Comparison of ENCODE assay signal across 8 mouse cellular contexts in genomic region chr4:43493186-43493845, GRCm38 (mm10). TPM values are rescaled to one million over a fixed set of nuclear protein-coding genes. Genes with fewer than 3 reads are reported as not detected.
A peak's percentile ranks its signal among the peaks of the same experiment; 100 is the strongest.
DNase-seq lines count a peak whose midpoint lies in the region; ATAC-seq and TF ChIP-seq lines count a peak whose summit lies in the region.

No protein-coding gene starts in this region.

- peak; percentile 89 for DNase-seq in CH12.LX (ENCODE audit: extremely low read depth)
- peak; percentile 93 for DNase-seq in c-Kit-positive CD71-negative TER-119-negative erythroid progenitor cells, embryonic 14.5 days (ENCODE audit: low read depth)
- peak; percentile 96 for DNase-seq in forebrain, embryonic 10.5 days (ENCODE audit: extremely low spot score, low spot score)
- DNase-seq in kidney, postnatal 25 days = peak; percentile 97 to 98
- DNase-seq in liver, embryonic 14.5 days (ENCODE audit: low read depth in 3 of 3, low spot score in 3 of 3) = peak; percentile 86 to 91 (median 87)
- DNase-seq in neural tube, embryonic 10.5 days (ENCODE audit: extremely low spot score, low spot score) = peak; percentile 98

- peak overlapping the region; percentile 65 to 78 (median 73) for H3K4me3 ChIP-seq in CH12.LX (replicated peaks in 1 of 3; ENCODE audit: low read depth in 2 of 3, low read length in 2 of 3, poor library complexity in 1 of 3)
- H3K4me3 ChIP-seq in forebrain, embryonic 10.5 days = peak overlapping the region; percentile 71
- peak overlapping the region; percentile 66 for H3K4me3 ChIP-seq in heart, embryonic 15.5 days
- peak overlapping the region; percentile 84 to 91 for H3K4me3 ChIP-seq in liver, embryonic 14.5 days (ENCODE audit: insufficient read depth in 1 of 2, low read depth in 2 of 2, low read length in 2 of 2)
- peak overlapping the region; percentile 81 for H3K4me3 ChIP-seq in stomach, embryonic 15.5 days (replicated peaks)

- no peak for TF ChIP-seq RAD21 in CH12.LX (IDR thresholded peaks at IDR 0.05; ENCODE audit: low read depth, low read length)

- peak; percentile 90 for ATAC-seq in heart, embryonic 15.5 days (replicated peaks; ENCODE audit: insufficient number of reproducible peaks, insufficient read depth, low FRiP score, low read depth)
- peak; percentile 82 for ATAC-seq in liver, embryonic 14.5 days (ENCODE audit: insufficient read depth)
- ATAC-seq in stomach, embryonic 15.5 days (ENCODE audit: insufficient read depth, low FRiP score, low read depth) = peak; percentile 81

- H3K9me3 ChIP-seq in CH12.LX (replicated peaks; ENCODE audit: low read length) = peaks cover 6% of the 10 kb centered on the region
- no peaks in the 10 kb centered on the region; the same call in 1 of the 2 replicates for H3K9me3 ChIP-seq in forebrain, embryonic 10.5 days
- no peaks in the 10 kb centered on the region for H3K9me3 ChIP-seq in heart, embryonic 15.5 days (replicated peaks)
- no peaks in the 10 kb centered on the region for H3K9me3 ChIP-seq in liver, embryonic 14.5 days (ENCODE audit: control insufficient read depth, low read length)
- no peaks in the 10 kb centered on the region for H3K9me3 ChIP-seq in stomach, embryonic 15.5 days

- dilution Hi-C loops in CH12.LX (cut with MboI; ENCODE audit: extremely low pct_ligation_motif_present, extremely low pct_unique_long_range_greater_than_20kb, low sequenced_read_pairs) = no loop called here

- H3K27ac ChIP-seq in CH12.LX (ENCODE audit: insufficient read depth, low read depth) = peak overlapping the region; percentile 8; the same call in 1 of the 2 replicates
- peak overlapping the region; percentile 91 for H3K27ac ChIP-seq in forebrain, embryonic 10.5 days
- H3K27ac ChIP-seq in heart, embryonic 15.5 days = peak overlapping the region; percentile 89
- H3K27ac ChIP-seq in liver, embryonic 14.5 days = peak overlapping the region; percentile 73
- H3K27ac ChIP-seq in stomach, embryonic 15.5 days = peak overlapping the region; percentile 92

- under 1% methylated on average over 47 of the region's 47 CpGs for WGBS in forebrain, embryonic 10.5 days
- WGBS in heart, embryonic 15.5 days = under 1% methylated on average over 47 of the region's 47 CpGs
- WGBS in liver, embryonic 14.5 days (ENCODE audit: insufficient replicate concordance) = under 1% methylated on average over 47 of the region's 47 CpGs
- WGBS in stomach, embryonic 15.5 days = 0% methylated on average over 47 of the region's 47 CpGs

- H3K4me2 ChIP-seq in CH12.LX (ENCODE audit: insufficient read depth, low read depth, poor library complexity, severe bottlenecking) = peak overlapping the region; percentile 60
- H3K4me2 ChIP-seq in heart, embryonic 15.5 days = peak overlapping the region; percentile 73
- peak overlapping the region; percentile 84 for H3K4me2 ChIP-seq in liver, embryonic 14.5 days (ENCODE audit: low read depth)
- peak overlapping the region; percentile 77 for H3K4me2 ChIP-seq in stomach, embryonic 15.5 days

- H3K9ac ChIP-seq in CH12.LX (ENCODE audit: insufficient read depth, low read depth) = peak overlapping the region; percentile 78
- H3K9ac ChIP-seq in heart, embryonic 15.5 days = peak overlapping the region; percentile 83
- H3K9ac ChIP-seq in liver, embryonic 14.5 days (replicated peaks) = peak overlapping the region; percentile 92
- peak overlapping the region; percentile 63 for H3K9ac ChIP-seq in stomach, embryonic 15.5 days

- TF ChIP-seq CTCF in CH12.LX (conservative IDR thresholded peaks at IDR 0.05 in 1 of 2, IDR thresholded peaks at IDR 0.05 in 1 of 2; ENCODE audit: low read depth in 2 of 2, low read length in 2 of 2) = no peak
- peak; percentile 35; the same call in 1 of the 2 replicates for TF ChIP-seq CTCF in liver, embryonic 14.5 days (IDR thresholded peaks at IDR 0.05; ENCODE audit: low read depth)

- H3K36me3 ChIP-seq in CH12.LX (replicated peaks in 1 of 2; ENCODE audit: control insufficient read depth in 1 of 2, insufficient read depth in 1 of 2, low read length in 1 of 2) = peaks cover 4 to 31% of the 10 kb centered on the region in 2 experiments
- peaks cover 30% of the 10 kb centered on the region for H3K36me3 ChIP-seq in forebrain, embryonic 10.5 days (replicated peaks)
- peaks cover 7% of the 10 kb centered on the region; the same call in 1 of the 2 replicates for H3K36me3 ChIP-seq in heart, embryonic 15.5 days
- peaks cover 19% of the 10 kb centered on the region for H3K36me3 ChIP-seq in liver, embryonic 14.5 days (replicated peaks; ENCODE audit: control insufficient read depth, insufficient read depth, low read depth)
- peaks cover 8% of the 10 kb centered on the region; the same call in 1 of the 2 replicates for H3K36me3 ChIP-seq in stomach, embryonic 15.5 days

- no peaks in the 10 kb centered on the region for H3K79me2 ChIP-seq in CH12.LX (replicated peaks; ENCODE audit: control insufficient read depth, extremely low read depth, insufficient read depth, poor library complexity, severe bottlenecking)

- H3K4me1 ChIP-seq in CH12.LX (ENCODE audit: control insufficient read depth in 1 of 2, insufficient read depth in 2 of 2) = peaks cover 0 to 11% of the 10 kb centered on the region in 2 experiments; a peak in 2 of 4 replicates
- peaks cover 39% of the 10 kb centered on the region for H3K4me1 ChIP-seq in forebrain, embryonic 10.5 days
- peaks cover 42% of the 10 kb centered on the region for H3K4me1 ChIP-seq in heart, embryonic 15.5 days (replicated peaks)
- peaks cover 13 to 23% of the 10 kb centered on the region in 2 experiments for H3K4me1 ChIP-seq in liver, embryonic 14.5 days (replicated peaks; ENCODE audit: control insufficient read depth in 2 of 2, insufficient read depth in 2 of 2, low read length in 1 of 2)
- H3K4me1 ChIP-seq in stomach, embryonic 15.5 days = peaks cover 22% of the 10 kb centered on the region

- no peak for TF ChIP-seq EP300 in CH12.LX (IDR thresholded peaks at IDR 0.05; ENCODE audit: low read length)
- TF ChIP-seq EP300 in liver, embryonic 14.5 days (IDR thresholded peaks at IDR 0.05; ENCODE audit: low read depth) = no peak

- peaks cover 2% of the 10 kb centered on the region for H3K27me3 ChIP-seq in CH12.LX (replicated peaks)
- peaks cover 30% of the 10 kb centered on the region for H3K27me3 ChIP-seq in forebrain, embryonic 10.5 days (ENCODE audit: poor library complexity, severe bottlenecking)
- H3K27me3 ChIP-seq in heart, embryonic 15.5 days = no peaks in the 10 kb centered on the region
- H3K27me3 ChIP-seq in liver, embryonic 14.5 days (ENCODE audit: control insufficient read depth, insufficient read depth, low read length) = no peaks in the 10 kb centered on the region
- no peaks in the 10 kb centered on the region for H3K27me3 ChIP-seq in stomach, embryonic 15.5 days (replicated peaks)

- in situ Hi-C loops in CH12.LX (cut with MboI; ENCODE audit: low pct_ligation_motif_present, low pct_unique_long_range_greater_than_20kb, low sequenced_read_pairs) = no loop called here

- TF ChIP-seq POLR2A in CH12.LX (IDR thresholded peaks at IDR 0.05; ENCODE audit: low read depth, low read length) = peak; percentile 90

RNA-seq across cellular contexts. Expression of gene Ccdc107, which starts 0.6 kb away (rescaled TPM):
- total RNA-seq in CH12.LX (2012; rRNA removed) = 57.9 and 63.1 TPM in 2 replicates
- 23.0 and 33.4 TPM in 2 replicates for total RNA-seq in CH12.LX (2014; rRNA removed)
- polyA plus RNA-seq in CH12.LX (2012; ENCODE audit: insufficient read length, low read depth) = 30.5 and 32.6 TPM in 2 replicates
- polyA plus RNA-seq in forebrain, embryonic 10.5 days (2016; fragmentation: Nextera tagmentation; extraction: Ambion mirVana) = 42.2 and 43.9 TPM in 2 replicates
- polyA plus RNA-seq in heart, embryonic 15.5 days (2015; fragmentation: Nextera tagmentation; extraction: Ambion mirVana) = 71.4 and 74.5 TPM in 2 replicates
- polyA plus RNA-seq in liver, embryonic 14.5 days (2012; rRNA removed) = 11.8 and 27.6 TPM in 2 replicates
- polyA plus RNA-seq in liver, embryonic 14.5 days (2014; fragmentation: Nextera tagmentation; extraction: Ambion mirVana) = 32.1 and 36.7 TPM in 2 replicates
- polyA plus RNA-seq in stomach, embryonic 15.5 days (2015; fragmentation: Nextera tagmentation; extraction: Ambion mirVana) = 104 and 105 TPM in 2 replicates

RNA-seq across cellular contexts. Expression of gene Arhgef39, which starts 6.2 kb away (rescaled TPM):
- 7.4 and 7.5 TPM in 2 replicates for total RNA-seq in CH12.LX (2012; rRNA removed)
- total RNA-seq in CH12.LX (2014; rRNA removed) = 7.1 and 7.3 TPM in 2 replicates
- 4.8 and 5.5 TPM in 2 replicates for polyA plus RNA-seq in CH12.LX (2012; ENCODE audit: insufficient read length, low read depth)
- 54.6 and 56.7 TPM in 2 replicates for polyA plus RNA-seq in forebrain, embryonic 10.5 days (2016; fragmentation: Nextera tagmentation; extraction: Ambion mirVana)
- polyA plus RNA-seq in heart, embryonic 15.5 days (2015; fragmentation: Nextera tagmentation; extraction: Ambion mirVana) = 34.4 and 35.9 TPM in 2 replicates
- 37.5 and 42.5 TPM in 2 replicates for polyA plus RNA-seq in liver, embryonic 14.5 days (2012; rRNA removed)
- 23.4 and 24.7 TPM in 2 replicates for polyA plus RNA-seq in liver, embryonic 14.5 days (2014; fragmentation: Nextera tagmentation; extraction: Ambion mirVana)
- 44.5 and 52.0 TPM in 2 replicates for polyA plus RNA-seq in stomach, embryonic 15.5 days (2015; fragmentation: Nextera tagmentation; extraction: Ambion mirVana)

RNA-seq across cellular contexts. Expression of gene Sit1, which starts 9.8 kb away (rescaled TPM):
- total RNA-seq in CH12.LX (2012; rRNA removed) = 2.8 and 3.8 TPM in 2 replicates
- total RNA-seq in CH12.LX (2014; rRNA removed) = 10.5 and 10.8 TPM in 2 replicates
- 10.1 and 12.5 TPM in 2 replicates for polyA plus RNA-seq in CH12.LX (2012; ENCODE audit: insufficient read length, low read depth)
- not detected in 2 replicates for polyA plus RNA-seq in forebrain, embryonic 10.5 days (2016; fragmentation: Nextera tagmentation; extraction: Ambion mirVana)
- polyA plus RNA-seq in heart, embryonic 15.5 days (2015; fragmentation: Nextera tagmentation; extraction: Ambion mirVana) = 0.10 and 1.4 TPM in 2 replicates
- polyA plus RNA-seq in liver, embryonic 14.5 days (2012; rRNA removed) = 0.04 TPM in 1 of 2 replicates, not detected in the other
- not detected in 2 replicates for polyA plus RNA-seq in liver, embryonic 14.5 days (2014; fragmentation: Nextera tagmentation; extraction: Ambion mirVana)
- polyA plus RNA-seq in stomach, embryonic 15.5 days (2015; fragmentation: Nextera tagmentation; extraction: Ambion mirVana) = not detected in 2 replicates

RNA-seq across cellular contexts. Expression of gene Car9, which starts 13.4 kb away (rescaled TPM):
- total RNA-seq in CH12.LX (2012; rRNA removed) (not detected in 2 replicates), CH12.LX (2014; rRNA removed) (not detected in 2 replicates)
- not detected in 2 replicates for polyA plus RNA-seq in CH12.LX (2012; ENCODE audit: insufficient read length, low read depth)
- 0.60 and 1.1 TPM in 2 replicates for polyA plus RNA-seq in forebrain, embryonic 10.5 days (2016; fragmentation: Nextera tagmentation; extraction: Ambion mirVana)
- 2.3 and 2.4 TPM in 2 replicates for polyA plus RNA-seq in heart, embryonic 15.5 days (2015; fragmentation: Nextera tagmentation; extraction: Ambion mirVana)
- polyA plus RNA-seq in liver, embryonic 14.5 days (2012; rRNA removed) = 0.75 and 0.84 TPM in 2 replicates
- polyA plus RNA-seq in liver, embryonic 14.5 days (2014; fragmentation: Nextera tagmentation; extraction: Ambion mirVana) = 0.32 and 0.59 TPM in 2 replicates
- 30.9 and 45.8 TPM in 2 replicates for polyA plus RNA-seq in stomach, embryonic 15.5 days (2015; fragmentation: Nextera tagmentation; extraction: Ambion mirVana)

RNA-seq across cellular contexts. Expression of gene Tpm2, which starts 30.2 kb away (rescaled TPM):
- 0.30 TPM in 1 of 2 replicates, not detected in the other for total RNA-seq in CH12.LX (2012; rRNA removed)
- total RNA-seq in CH12.LX (2014; rRNA removed) = not detected in 2 replicates
- polyA plus RNA-seq in CH12.LX (2012; ENCODE audit: insufficient read length, low read depth) = 0.29 TPM in 1 of 2 replicates, not detected in the other
- polyA plus RNA-seq in forebrain, embryonic 10.5 days (2016; fragmentation: Nextera tagmentation; extraction: Ambion mirVana) = 40.0 and 42.6 TPM in 2 replicates
- 159 and 177 TPM in 2 replicates for polyA plus RNA-seq in heart, embryonic 15.5 days (2015; fragmentation: Nextera tagmentation; extraction: Ambion mirVana)
- 3.3 and 8.9 TPM in 2 replicates for polyA plus RNA-seq in liver, embryonic 14.5 days (2012; rRNA removed)
- polyA plus RNA-seq in liver, embryonic 14.5 days (2014; fragmentation: Nextera tagmentation; extraction: Ambion mirVana) = 12.6 and 16.1 TPM in 2 replicates
- polyA plus RNA-seq in stomach, embryonic 15.5 days (2015; fragmentation: Nextera tagmentation; extraction: Ambion mirVana) = 795 and 837 TPM in 2 replicates

Comparison
In these comparisons a context has a peak if more than half of its experiments do, and no peak if none do; other contexts are left out.
1. Peak in every context shown above with its lines: DNase-seq, ATAC-seq, H3K4me3 ChIP-seq and H3K27ac ChIP-seq.
2. H3K27ac ChIP-seq: peak in every context shown above with its lines; median percentile 92 in stomach, embryonic 15.5 days; 91 in forebrain, embryonic 10.5 days; 89 in heart, embryonic 15.5 days; 73 in liver, embryonic 14.5 days; 8 in CH12.LX.